Mouse (Mus musculus) left cerebral cortex, postnatal 10 days (tissue): ENCODE data around the gene Trabd2b. TPM values are rescaled to one million over a fixed set of nuclear protein-coding genes. Genes with fewer than 3 reads are reported as not detected.

Experiments used
- DNase-seq, 2 experiments: peaks; one replicate each; pipeline ENCODE4 v3.0.0; 2021 to 2022; ENCODE audit warnings: low spot score in 2 of 2, mixed read lengths in 1 of 2; ENCODE audit errors: extremely low spot score in 1 of 2
- intact Hi-C: fragments of 180-260 bp; cut with DNase I; formaldehyde crosslinking; loops from one replicate; pipeline ENCODE4 v1.15.1; 2025
- total RNA-seq, 2 experiments: library from RNA; stranded (reverse); gene quantifications; 2 replicates each; pipeline ENCODE4 v1.2.3; 2021

Gene Trabd2b
- 1 to 10 TPM; 2.8 to 3.1 TPM for total RNA-seq

GRCm38 (mm10) chr4:114406355-114407101 is at the start of gene Trabd2b:
Gene Trabd2b, plus strand, starts transcription at chr4:114406724.
- intact Hi-C loops: loop anchor here (5.0 kb wide), 1 partner anchor 216 kb away; no protein-coding TSS in a partner anchor
- DNase-seq: peak in 1 of 2 experiments; percentile 60

- no peak for DNase-seq
- intact Hi-C loops: no loop called here
Observed at GRCm38 (mm10) chr4:114357420-114357819, 49.1 kb upstream of the Trabd2b start.

- DNase-seq: no peak
- intact Hi-C loops: no loop called here
Observed at GRCm38 (mm10) chr4:114358874-114359273, 47.6 kb upstream of the Trabd2b start.

GRCm38 (mm10) chr4:114359818-114360217 is 46.7 kb upstream of the Trabd2b start:
- intact Hi-C loops: no loop called here
- DNase-seq: no peak

- intact Hi-C loops: no loop called here
- DNase-seq: no peak
Observed at GRCm38 (mm10) chr4:114361336-114361735, 45.2 kb upstream of the Trabd2b start.

- intact Hi-C loops: no loop called here
- no peak for DNase-seq
Observed at GRCm38 (mm10) chr4:114365000-114365399, 41.5 kb upstream of the Trabd2b start.

- DNase-seq: no peak
- intact Hi-C loops: no loop called here
Observed at GRCm38 (mm10) chr4:114365595-114365994, 40.9 kb upstream of the Trabd2b start.

- intact Hi-C loops: no loop called here
- DNase-seq: peak in 1 of 2 experiments; percentile 44
Observed at GRCm38 (mm10) chr4:114367005-114367404, 39.5 kb upstream of the Trabd2b start.

- intact Hi-C loops: no loop called here
- DNase-seq: peak in 1 of 2 experiments; percentile 46
Observed at GRCm38 (mm10) chr4:114367840-114368239, 38.7 kb upstream of the Trabd2b start.

GRCm38 (mm10) chr4:114369591-114369990 is 36.9 kb upstream of the Trabd2b start:
- intact Hi-C loops: no loop called here

GRCm38 (mm10) chr4:114370935-114371715 is 35.4 kb upstream of the Trabd2b start:
- intact Hi-C loops: no loop called here
- no peak for DNase-seq

More at GRCm38 (mm10) chr4:114369591-114369990, 36.9 kb upstream of the Trabd2b start:
- no peak for DNase-seq

GRCm38 (mm10) chr4:114372699-114373098 is 33.8 kb upstream of the Trabd2b start:
- DNase-seq: no peak
- intact Hi-C loops: no loop called here

GRCm38 (mm10) chr4:114374330-114374729 is 32.2 kb upstream of the Trabd2b start:
- no peak for DNase-seq
- intact Hi-C loops: no loop called here

- intact Hi-C loops: no loop called here
- no peak for DNase-seq
Observed at GRCm38 (mm10) chr4:114377531-114377930, 29.0 kb upstream of the Trabd2b start.

- intact Hi-C loops: no loop called here
- DNase-seq: no peak
Observed at GRCm38 (mm10) chr4:114378512-114378911, 28.0 kb upstream of the Trabd2b start.

- intact Hi-C loops: no loop called here
- DNase-seq: no peak
Observed at GRCm38 (mm10) chr4:114379416-114379956, 27.0 kb upstream of the Trabd2b start.

GRCm38 (mm10) chr4:114382627-114383026 is 23.9 kb upstream of the Trabd2b start:
- intact Hi-C loops: no loop called here
- DNase-seq: no peak

GRCm38 (mm10) chr4:114385236-114385635 is 21.3 kb upstream of the Trabd2b start:
- no peak for DNase-seq
- intact Hi-C loops: no loop called here

GRCm38 (mm10) chr4:114386395-114386811 is 20.1 kb upstream of the Trabd2b start:
- peak in 1 of 2 experiments; percentile 49 for DNase-seq

More at GRCm38 (mm10) chr4:114386395-114386811, 20.1 kb upstream of the Trabd2b start:
- intact Hi-C loops: no loop called here
